Mouse (Mus musculus): ENCODE measurements around the gene Gm11437. TPM values are rescaled to one million over a fixed set of nuclear protein-coding genes. Genes with fewer than 3 reads are reported as not detected.

Gm11437 gene
- polyA plus RNA-seq (2015; fragmentation: Nextera tagmentation; extraction: Ambion mirVana): not detected in 2 replicates

GRCm38 (mm10) chr11:84167046-84167526, at the start of gene Gm11437:
Gm11437 (minus strand) TSS chr11:84167476.

GRCm38 (mm10) chr11:84128943-84129798, 38.1 kb downstream of the Gm11437 start, which contains the start of the genes Tada2a and Acaca:
Tada2a (minus strand) TSS chr11:84129600.
Acaca (plus strand) TSS chr11:84129672.

Other genes starting within 250 kb of the Gm11437 start
- gene Ddx52, start 225.4 kb downstream of the Gm11437 start, polyA plus RNA-seq (2015; fragmentation: Nextera tagmentation; extraction: Ambion mirVana): 15.7 and 19.5 TPM in 2 replicates
- gene Synrg, start 203.0 kb downstream of the Gm11437 start, polyA plus RNA-seq (2015; fragmentation: Nextera tagmentation; extraction: Ambion mirVana): 6.0 and 8.3 TPM in 2 replicates
- 8.5 and 9.2 TPM in 2 replicates for gene Dusp14, start 98.2 kb downstream of the Gm11437 start, polyA plus RNA-seq (2015; fragmentation: Nextera tagmentation; extraction: Ambion mirVana)
- 11.6 and 13.0 TPM in 2 replicates for gene Tada2a, start 37.9 kb downstream of the Gm11437 start, polyA plus RNA-seq (2015; fragmentation: Nextera tagmentation; extraction: Ambion mirVana)
- gene Acaca, start 37.8 kb downstream of the Gm11437 start, polyA plus RNA-seq (2015; fragmentation: Nextera tagmentation; extraction: Ambion mirVana): 4.9 and 7.4 TPM in 2 replicates

Measured in urinary bladder, postnatal 0 days (tissue).